Mouse (Mus musculus): ENCODE measurements at regions not wholly inside any gene's neighbourhood (a gene's known extent, or its start where the extent isn't known, plus 50 kb on each side); places are given as distances from the start of the nearest gene placed in this dataset.

DNA sequence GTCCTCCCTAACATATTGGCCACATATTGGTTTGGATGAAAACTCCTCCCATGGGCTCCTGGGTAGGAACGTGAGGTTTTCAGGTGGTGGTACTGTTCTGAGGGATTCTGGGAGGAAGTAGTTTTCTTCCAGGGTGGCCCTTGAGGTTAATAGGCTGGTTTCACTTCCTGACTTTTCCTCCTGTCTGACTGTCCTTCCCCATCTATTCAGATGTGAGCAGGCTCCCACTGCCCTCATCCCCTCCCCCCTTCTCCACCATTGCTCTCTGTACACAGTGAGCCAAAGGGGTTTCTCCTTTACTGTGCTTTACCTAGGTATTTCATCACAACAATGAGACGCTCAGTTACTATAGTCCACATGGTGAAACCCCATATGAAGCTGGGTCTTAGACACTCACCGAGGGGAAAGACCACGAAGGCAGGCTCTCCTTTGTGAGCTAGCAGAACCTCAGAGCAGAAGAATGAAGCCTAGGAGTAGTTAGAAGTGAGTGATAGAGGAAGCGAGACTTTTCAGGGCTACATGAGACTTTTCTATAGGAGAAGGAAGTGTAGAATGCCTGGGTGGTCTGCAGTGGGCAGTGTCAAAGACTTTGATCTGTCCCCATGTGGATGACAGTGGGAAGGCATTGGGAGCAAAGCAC lies 135.3 kb downstream of the Cd83 start:
- no peak for DNase-seq

- DNase-seq: no peak
These were observed 145.8 kb downstream of the Cd83 start for GRCm38 (mm10) chr13:43930081-43930981.

- no peak for DNase-seq
These were observed 148.4 kb downstream of the Cd83 start for GRCm38 (mm10) chr13:43932946-43933345.

GRCm38 (mm10) chr13:43935284-43935683 lies 150.7 kb downstream of the Cd83 start:
- peak; percentile 96 for DNase-seq

DNA sequence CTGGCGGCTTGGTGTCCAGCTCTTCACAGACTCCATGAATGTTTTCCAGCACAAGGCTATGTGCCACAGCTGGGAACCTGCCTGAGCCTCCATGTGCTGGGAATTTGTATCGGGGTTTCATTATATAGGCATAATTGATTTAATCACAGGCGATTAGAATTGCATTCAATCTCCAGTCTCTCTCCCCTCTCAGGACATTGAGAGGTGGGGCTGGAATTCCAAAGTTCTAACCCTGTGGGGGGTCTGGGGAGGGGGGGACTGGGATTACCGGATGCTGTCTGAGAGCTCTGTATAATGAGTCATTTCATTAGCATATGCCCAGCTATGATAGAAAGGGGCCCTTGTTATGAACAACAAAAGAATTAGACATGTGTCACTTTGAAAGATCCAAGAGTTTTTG lies 151.9 kb downstream of the Cd83 start:
- DNase-seq: no peak

DNA sequence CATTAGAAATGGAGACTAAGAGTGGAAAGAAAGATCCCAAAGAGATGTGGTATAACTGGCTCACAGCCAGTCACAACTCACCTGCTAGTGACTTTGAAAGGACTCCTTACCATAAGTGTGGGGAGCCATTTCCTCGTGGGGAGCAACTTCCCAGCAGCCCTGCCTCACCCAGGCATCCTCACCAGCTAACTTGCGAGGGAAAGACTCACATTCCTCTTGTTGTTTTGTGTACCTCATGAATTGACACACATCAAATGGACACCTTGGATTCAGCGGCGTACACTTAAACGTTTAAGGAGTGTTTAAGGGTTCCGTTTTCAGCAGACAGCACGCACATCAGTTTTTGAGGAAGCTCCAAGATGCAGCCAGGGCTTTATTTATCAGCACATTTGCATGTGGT lies 154.0 kb downstream of the Cd83 start:
- DNase-seq: no peak

- no peak for DNase-seq
These were observed 154.8 kb downstream of the Cd83 start for GRCm38 (mm10) chr13:43939375-43939774.

GRCm38 (mm10) chr13:43941731-43942130 lies 157.2 kb downstream of the Cd83 start:
- DNase-seq: no peak

DNA sequence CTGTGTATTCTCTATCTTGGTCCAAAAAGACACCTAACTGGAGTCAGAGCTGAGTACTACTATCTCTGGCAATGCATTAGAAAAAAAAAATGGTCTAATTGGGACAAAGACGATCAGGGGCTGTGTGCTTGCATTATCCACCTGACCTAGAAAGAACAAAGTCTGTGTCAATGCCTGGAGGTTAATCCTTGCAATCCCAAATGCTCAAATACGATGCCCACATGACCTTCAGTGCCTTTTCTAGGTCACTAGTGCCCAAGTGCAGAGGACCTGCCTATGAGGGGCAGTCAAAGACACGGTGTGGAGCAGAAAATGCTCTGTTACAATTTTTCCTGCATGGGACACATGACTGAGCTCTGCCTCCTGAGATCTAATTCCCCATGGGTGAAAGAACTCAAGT lies 164.0 kb downstream of the Cd83 start:
- no peak for DNase-seq

DNA sequence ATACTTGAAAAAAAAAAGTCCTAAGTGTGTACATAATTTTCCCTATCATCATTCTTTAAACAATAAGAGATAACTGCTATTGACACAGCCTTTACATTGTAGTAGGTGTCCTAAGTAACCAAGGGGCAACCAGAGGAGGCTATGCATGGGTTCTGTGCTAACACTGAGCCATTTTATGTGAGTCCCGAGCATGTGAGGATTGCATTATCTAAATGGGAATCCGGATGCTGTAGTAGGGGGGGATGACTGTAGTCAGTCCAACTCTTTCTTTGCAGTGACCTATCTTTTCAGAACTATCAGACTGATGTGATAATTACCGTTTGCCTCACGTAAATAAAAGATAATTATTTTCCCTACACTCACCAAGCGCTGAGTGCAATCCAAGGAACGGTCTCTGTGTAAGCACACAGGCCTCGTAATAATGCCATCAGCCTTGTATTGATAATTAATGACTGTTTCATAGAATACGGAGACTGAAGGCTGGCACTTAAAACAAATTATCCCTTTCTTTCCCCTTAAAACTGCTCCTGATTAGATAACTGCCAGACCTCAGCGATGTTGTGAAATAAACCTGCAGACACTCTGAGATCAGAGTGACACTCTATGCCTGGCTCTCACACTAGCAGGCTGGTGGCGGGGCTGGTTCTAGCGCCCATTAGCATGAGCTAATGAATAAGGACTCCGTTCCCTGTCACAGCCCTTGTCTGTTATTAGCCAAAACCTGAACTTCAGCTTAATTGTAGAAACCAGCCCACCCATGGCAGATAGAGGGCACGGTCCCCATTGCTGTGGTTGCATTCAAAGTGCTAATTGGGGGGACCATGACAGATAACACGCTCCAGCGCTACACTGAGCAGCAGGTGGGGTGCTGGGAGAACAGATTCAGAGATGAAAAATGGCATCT lies 165.4 kb downstream of the Cd83 start:
- peak; percentile 72 for DNase-seq

GRCm38 (mm10) chr13:43952491-43952890 lies 167.9 kb downstream of the Cd83 start:
- peak; percentile 46 for DNase-seq

GRCm38 (mm10) chr13:43952972-43953592 lies 168.5 kb downstream of the Cd83 start:
- DNase-seq: peak; percentile 61

- peak; percentile 61 for DNase-seq
These were observed 170.3 kb downstream of the Cd83 start for GRCm38 (mm10) chr13:43954714-43955393.

GRCm38 (mm10) chr13:43957046-43957445 lies 172.5 kb downstream of the Cd83 start:
- peak; percentile 73 for DNase-seq

DNA sequence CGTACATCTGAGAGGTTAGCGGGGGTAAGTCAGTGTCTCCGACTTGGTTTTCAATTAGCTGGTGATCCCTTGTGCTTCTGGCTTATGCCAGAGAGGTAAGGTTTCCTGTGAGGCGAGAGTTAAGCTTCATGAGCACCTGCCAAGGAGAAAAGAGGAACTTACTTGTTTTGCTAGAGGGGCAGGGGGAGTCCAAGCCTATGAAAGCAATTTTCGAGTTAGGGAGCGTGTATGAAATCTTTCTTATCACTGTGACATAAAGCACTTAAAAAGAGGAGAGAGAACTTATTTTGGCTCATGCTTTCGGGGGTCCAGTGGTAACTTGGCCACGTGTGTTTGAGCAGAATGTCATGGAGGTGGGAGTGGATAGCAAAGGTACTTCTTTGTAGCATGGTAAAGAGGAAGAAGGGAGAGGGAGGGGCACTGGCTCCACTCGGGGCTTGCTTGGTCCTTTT lies 174.6 kb downstream of the Cd83 start:
- peak; percentile 81 for DNase-seq

DNA sequence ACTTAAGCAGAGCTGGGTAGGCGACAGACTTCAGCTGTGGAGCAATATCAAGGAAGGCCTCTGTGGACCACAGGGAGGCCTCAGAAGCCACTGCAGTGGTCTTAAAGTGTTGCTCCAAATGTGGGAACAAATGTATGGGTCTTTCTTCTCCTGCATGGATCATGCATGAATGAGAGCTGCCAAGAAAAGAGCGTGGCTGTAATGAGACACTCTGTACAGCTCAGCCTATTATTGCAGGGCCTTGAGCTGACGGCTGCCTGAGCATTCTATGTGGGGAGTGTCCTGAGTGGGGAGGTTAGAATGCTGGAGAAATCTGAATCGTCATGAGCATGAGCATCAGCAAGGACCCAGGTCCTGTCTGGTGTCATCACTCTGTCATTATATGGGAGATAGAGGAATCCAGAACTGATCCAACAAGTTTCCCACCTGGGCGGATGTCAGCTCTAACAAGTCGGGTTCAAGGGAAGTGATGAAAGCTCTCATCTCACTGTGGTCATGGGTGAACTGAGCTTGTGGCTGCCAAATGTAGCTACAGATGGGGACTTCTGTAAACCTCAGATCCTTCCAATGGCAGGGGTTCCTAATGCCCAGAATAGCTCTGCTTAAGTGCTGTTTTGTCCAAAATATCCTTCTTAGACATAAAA lies 176.6 kb downstream of the Cd83 start:
- peak; percentile 49 for DNase-seq

DNA sequence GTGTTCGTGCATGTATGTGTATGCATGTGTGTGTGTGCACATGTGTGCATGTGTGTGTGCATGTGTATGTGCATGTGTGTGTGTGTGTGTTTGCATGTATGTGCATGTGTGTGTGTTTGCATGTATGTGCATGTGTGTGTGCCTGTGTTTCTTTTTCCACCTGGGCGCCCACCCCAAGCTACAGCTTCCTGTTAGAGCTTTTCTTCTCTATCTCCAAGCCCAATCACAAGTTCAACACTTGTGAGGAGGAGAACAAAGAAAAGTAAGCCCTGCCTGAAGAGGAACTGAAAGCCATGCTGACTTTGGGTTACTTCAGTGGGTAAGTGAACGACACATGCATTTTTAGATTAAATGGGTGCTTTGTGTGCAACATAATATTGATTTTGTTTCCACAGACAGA lies 177.4 kb downstream of the Cd83 start:
- DNase-seq: peak; percentile 59

DNA sequence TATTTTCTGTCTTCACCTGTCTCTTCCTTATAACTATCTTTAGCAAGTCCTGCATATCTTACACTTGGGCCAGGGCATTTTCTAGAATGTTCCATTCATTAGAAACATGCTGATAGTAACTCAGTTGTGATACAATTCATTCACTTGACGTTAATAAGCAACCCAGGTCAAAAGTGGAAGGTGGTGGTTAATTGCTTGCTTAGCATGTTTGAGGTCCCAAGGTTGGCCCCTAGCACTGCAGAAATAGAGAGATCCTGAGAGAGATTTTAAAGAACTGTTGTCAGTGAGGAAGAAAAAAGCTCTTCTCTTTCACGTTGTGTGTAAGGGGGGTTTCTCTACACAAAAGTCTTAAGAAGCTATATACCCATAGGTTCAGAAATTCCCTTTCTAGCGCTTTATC lies 178.7 kb downstream of the Cd83 start:
- DNase-seq: no peak

- peak; percentile 79 for DNase-seq
These were observed 180.8 kb downstream of the Cd83 start for GRCm38 (mm10) chr13:43965256-43965905.

DNA sequence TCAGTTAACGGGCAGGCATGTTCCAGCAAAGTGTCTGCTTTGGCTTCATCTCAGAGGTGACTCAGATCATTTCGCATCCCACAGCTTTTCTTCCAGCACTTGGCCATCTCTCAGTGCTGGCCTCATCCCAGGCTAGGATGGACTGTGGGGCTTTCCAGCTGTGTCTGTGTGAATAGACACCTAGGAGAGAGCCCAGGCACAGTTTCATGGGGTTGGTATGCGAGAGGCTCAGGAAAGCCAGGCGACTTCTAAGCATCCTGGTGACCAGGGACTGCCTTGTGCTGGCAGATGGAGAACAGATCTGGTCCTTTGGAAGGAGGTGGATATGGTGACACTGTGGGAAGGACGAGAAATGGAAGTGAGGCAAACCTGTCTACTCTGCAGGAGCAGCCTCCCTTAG lies 182.9 kb downstream of the Cd83 start:
- peak; percentile 91 for DNase-seq

- peak; percentile 48 for DNase-seq
These were observed 188.3 kb downstream of the Cd83 start for GRCm38 (mm10) chr13:43972906-43973305.

All from heart, adult 11 months (tissue).